Mouse (Mus musculus) central nervous system, embryonic 18 days (tissue): ENCODE results near the gene Sprr2h. TPM values are rescaled to one million over a fixed set of nuclear protein-coding genes. Genes with fewer than 3 reads are reported as not detected.

Source experiments
- polyA plus RNA-seq: library from polyadenylated mRNA; depleted of rRNA; stranded (reverse); fragments of >200 nt; gene quantifications from 2 replicates; pipeline ENCODE4 v1.2.3, GENCODE M21; 2012; rRNA removed

Gene Sprr2h
- polyA plus RNA-seq = 0.88 TPM in 1 of 2 replicates, not detected in the other

GRCm38 (mm10) chr3:92385385-92385784, at the start of gene Sprr2h:
TSS of gene Sprr2h (plus strand) at chr3:92385685.

GRCm38 (mm10) chr3:92338840-92339239, 46.6 kb upstream of the Sprr2h start, which contains the start of gene Sprr2d:
TSS of gene Sprr2d (plus strand) at chr3:92339140.

GRCm38 (mm10) chr3:92351843-92352242, 33.6 kb upstream of the Sprr2h start, which contains the start of gene Sprr2e:
TSS of gene Sprr2e (plus strand) at chr3:92352143.

GRCm38 (mm10) chr3:92364887-92365286, 20.6 kb upstream of the Sprr2h start, which contains the start of gene Sprr2f:
TSS of gene Sprr2f (plus strand) at chr3:92365187.

GRCm38 (mm10) chr3:92407691-92408090, 22.2 kb downstream of the Sprr2h start, which contains the start of gene Sprr2i:
TSS of gene Sprr2i (plus strand) at chr3:92407991.

GRCm38 (mm10) chr3:92417782-92418181, 32.3 kb downstream of the Sprr2h start, which contains the start of gene Sprr2j-ps:
TSS of gene Sprr2j-ps (plus strand) at chr3:92418082.

GRCm38 (mm10) chr3:92429323-92429722, 43.8 kb downstream of the Sprr2h start, which contains the start of gene Gm9774:
TSS of gene Gm9774 (minus strand) at chr3:92429423.

GRCm38 (mm10) chr3:92432282-92432681, 46.8 kb downstream of the Sprr2h start, which contains the start of gene Sprr2k:
TSS of gene Sprr2k (plus strand) at chr3:92432582.

Other genes starting within 250 kb of the Sprr2h start
- not detected in 2 replicates for gene Lelp1, start 242.9 kb upstream of the Sprr2h start, polyA plus RNA-seq
- gene Sprr2a1, start 169.9 kb upstream of the Sprr2h start, polyA plus RNA-seq = not detected in 2 replicates
- 0.68 and 2.1 TPM in 2 replicates for gene Sprr2a2, start 169.8 kb upstream of the Sprr2h start, polyA plus RNA-seq
- 0.12 TPM in 1 of 2 replicates, not detected in the other for gene Sprr2a3, start 100.3 kb upstream of the Sprr2h start, polyA plus RNA-seq
- gene Sprr2b, start 69.1 kb upstream of the Sprr2h start, polyA plus RNA-seq = not detected in 2 replicates
- 0.83 TPM in 1 of 2 replicates, not detected in the other for gene Sprr2d, start 46.5 kb upstream of the Sprr2h start, polyA plus RNA-seq
- gene Sprr2e, start 33.5 kb upstream of the Sprr2h start, polyA plus RNA-seq = not detected in 2 replicates
- gene Sprr2f, start 20.5 kb upstream of the Sprr2h start, polyA plus RNA-seq = not detected in 2 replicates
- gene Sprr2i, start 22.3 kb downstream of the Sprr2h start, polyA plus RNA-seq = 0.30 TPM in 1 of 2 replicates, not detected in the other
- gene Sprr2j-ps, start 32.4 kb downstream of the Sprr2h start, polyA plus RNA-seq = not detected in 2 replicates
- 3.7 and 6.2 TPM in 2 replicates for gene Gm9774, start 43.7 kb downstream of the Sprr2h start, polyA plus RNA-seq
- gene Sprr2k, start 46.9 kb downstream of the Sprr2h start, polyA plus RNA-seq = not detected in 2 replicates
- not detected in 2 replicates for gene Sprr1b, start 53.1 kb downstream of the Sprr2h start, polyA plus RNA-seq
- gene Sprr3, start 73.0 kb downstream of the Sprr2h start, polyA plus RNA-seq = not detected in 2 replicates
- gene Sprr1a, start 100.2 kb downstream of the Sprr2h start, polyA plus RNA-seq = 0.07 and 0.25 TPM in 2 replicates
- not detected in 2 replicates for gene Sprr4, start 114.8 kb downstream of the Sprr2h start, polyA plus RNA-seq
- gene 2310046K23Rik, start 148.8 kb downstream of the Sprr2h start, polyA plus RNA-seq = not detected in 2 replicates
- gene Ivl, start 188.1 kb downstream of the Sprr2h start, polyA plus RNA-seq = not detected in 2 replicates
- gene Smcp, start 203.3 kb downstream of the Sprr2h start, polyA plus RNA-seq = not detected in 2 replicates
- gene 2210017I01Rik, start 221.8 kb downstream of the Sprr2h start, polyA plus RNA-seq = not detected in 2 replicates
- not detected in 2 replicates for gene Lce6a, start 236.0 kb downstream of the Sprr2h start, polyA plus RNA-seq